Mouse (Mus musculus): ENCODE results near the gene Psmd2. TPM values are rescaled to one million over a fixed set of nuclear protein-coding genes. Genes with fewer than 3 reads are reported as not detected.
"Not testable (repeated sequence)": the region's sequence is repeated elsewhere in the genome, so short reads cannot be mapped to it uniquely, and the experiment has no call there.

Psmd2 gene
- total RNA-seq, 2 experiments from 2014 or later: 248 to 270 TPM

GRCm38 (mm10) chr16:20653315-20653714 lies 1.9 kb downstream of the Psmd2 start:
- no peak for DNase-seq (ENCODE audit: low spot score in 2 of 2)

GRCm38 (mm10) chr16:20657661-20658060 lies 6.2 kb downstream of the Psmd2 start:
- no peak for DNase-seq (ENCODE audit: low spot score in 2 of 2)

DNA sequence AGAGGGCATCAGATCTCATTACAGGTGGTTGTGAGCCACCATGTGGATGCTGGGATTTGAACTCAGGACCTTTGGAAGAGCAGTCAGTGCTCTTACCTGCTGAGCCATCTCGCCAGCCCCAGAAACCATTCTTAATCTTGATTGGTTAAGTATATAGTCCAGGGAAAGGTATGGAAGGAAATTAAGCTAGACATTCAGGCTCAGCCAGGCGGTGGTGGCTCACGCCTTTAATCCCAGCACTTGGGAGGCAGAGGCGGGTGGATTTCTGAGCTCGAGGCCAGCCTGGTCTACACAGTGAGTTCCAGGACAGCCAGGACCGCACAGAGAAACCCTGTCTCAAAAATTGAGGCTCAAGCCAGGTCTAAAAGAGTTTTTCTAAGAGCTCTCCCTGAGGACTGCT lies 16.6 kb downstream of the Psmd2 start, which contains the start of gene Eif4g1:
Gene Eif4g1, plus strand, starts transcription at position 301 of the 400 bp plus-strand sequence.
- not testable (repeated sequence) for DNase-seq (ENCODE audit: low spot score in 2 of 2)

- DNase-seq (ENCODE audit: low spot score in 2 of 2): no peak
Measured at GRCm38 (mm10) chr16:20670291-20670690, 18.8 kb downstream of the Psmd2 start.

DNA sequence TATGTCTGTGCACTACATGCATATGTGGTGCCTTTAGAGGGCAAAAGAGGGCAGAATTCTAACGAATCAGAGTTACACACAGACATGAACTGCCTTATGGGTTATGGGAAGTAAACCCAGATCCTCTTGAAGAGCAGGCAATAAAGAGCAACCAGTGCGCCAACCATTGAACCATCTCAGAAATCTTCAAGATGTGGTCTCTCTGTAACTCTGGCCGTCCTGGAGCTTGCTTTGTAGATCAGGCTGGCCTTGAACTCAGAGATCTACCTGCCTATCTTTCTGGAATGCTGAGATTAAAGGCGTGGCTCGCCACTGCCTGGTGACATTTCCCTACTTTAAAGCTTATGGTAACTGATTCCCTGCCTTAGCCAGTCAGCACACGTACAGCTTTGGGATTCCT lies 20.4 kb downstream of the Psmd2 start:
- DNase-seq (ENCODE audit: low spot score in 2 of 2): no peak

DNA sequence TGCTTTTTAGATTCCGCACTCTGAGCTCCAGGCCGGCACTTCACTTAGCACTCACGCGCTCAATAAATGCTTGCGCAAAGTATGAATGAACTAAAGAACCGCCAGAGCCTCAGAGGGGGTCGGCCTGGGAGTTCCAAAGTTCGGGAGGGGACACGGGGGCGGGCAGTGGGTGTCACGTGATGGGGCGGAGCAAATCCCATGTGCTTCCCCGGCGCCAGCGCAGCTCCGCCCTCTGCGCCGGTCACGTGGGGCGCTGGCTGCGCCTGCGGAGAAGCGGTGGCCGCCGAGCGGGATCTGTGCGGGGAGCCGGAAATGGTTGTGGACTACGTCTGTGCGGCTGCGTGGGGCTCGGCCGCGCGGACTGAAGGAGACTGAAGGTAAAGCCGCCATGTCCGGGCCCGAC lies 21.0 kb downstream of the Psmd2 start:
- DNase-seq (ENCODE audit: low spot score in 2 of 2): peak; percentile 95 to 97

- DNase-seq (ENCODE audit: low spot score in 2 of 2): peak; percentile 64 to 73
Measured at GRCm38 (mm10) chr16:20672965-20673705, 21.7 kb downstream of the Psmd2 start.

DNA sequence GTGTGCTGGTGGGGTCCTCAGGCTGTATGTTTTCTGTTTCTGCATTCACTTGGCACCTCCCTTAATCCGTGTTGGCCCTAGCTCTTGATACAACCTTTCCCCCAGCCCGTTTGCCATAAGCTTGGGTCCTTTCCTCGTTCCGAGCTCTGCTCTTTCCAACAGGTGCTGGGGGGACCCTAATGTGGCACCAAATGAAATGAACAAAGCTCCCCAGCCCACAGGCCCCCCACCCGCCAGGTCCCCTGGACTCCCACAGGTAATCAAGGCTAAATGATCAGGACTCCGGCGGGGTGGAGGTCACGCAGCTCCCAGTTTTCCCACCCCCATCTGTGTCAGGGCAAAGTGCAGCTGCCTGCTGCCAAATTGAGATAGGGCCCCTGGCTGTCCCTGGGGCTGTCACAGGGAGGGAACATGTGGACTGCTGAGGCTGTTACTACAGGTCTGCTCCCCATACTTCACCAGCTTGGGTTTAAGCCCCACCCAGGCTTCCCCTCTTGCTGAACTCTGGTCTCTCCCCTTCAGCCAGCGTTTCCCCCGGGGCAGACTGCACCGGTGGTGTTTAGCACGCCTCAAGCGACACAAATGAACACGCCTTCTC lies 22.4 kb downstream of the Psmd2 start:
- no peak for DNase-seq (ENCODE audit: low spot score in 2 of 2)

- no peak for DNase-seq (ENCODE audit: low spot score in 2 of 2)
Measured at GRCm38 (mm10) chr16:20675213-20675612, 23.8 kb downstream of the Psmd2 start.

DNA sequence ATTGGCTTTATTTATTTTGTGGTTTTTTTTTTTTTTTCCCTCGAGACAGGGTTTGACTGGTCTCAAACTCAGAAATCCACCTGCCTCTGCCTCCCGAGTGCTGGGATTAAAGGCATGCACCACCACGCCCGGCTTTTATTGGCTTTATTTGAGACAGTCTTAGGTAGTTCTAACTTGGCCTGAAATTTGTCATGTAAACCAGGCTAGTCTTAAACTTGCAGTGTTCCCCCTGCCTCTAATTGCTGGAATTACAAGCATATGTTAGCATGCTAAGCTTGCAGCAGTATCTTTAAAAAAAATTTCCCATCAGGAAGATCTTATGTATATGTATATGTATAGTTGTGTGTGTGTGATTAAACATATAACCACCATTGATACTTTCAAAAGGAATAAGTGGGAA lies 25.2 kb downstream of the Psmd2 start:
- no peak for DNase-seq (ENCODE audit: low spot score in 2 of 2)

DNA sequence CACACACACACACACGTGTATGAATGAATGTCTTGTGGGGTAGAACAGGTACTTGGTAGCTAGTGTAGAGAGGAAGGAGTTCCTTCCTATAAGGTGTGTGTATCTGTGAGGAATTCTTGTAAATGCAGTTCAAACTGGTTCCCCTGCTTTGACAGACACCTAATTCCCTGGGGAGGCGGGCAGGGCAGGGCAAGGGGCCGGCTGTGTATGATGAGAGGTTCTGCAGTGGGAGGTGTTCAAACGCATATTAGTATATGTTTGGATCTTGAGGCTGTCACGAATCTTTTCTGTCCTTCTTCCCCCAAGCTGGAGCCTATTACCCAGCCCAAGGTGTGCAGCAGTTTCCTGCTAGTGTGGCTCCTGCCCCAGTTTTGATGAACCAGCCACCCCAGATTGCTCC lies 25.9 kb downstream of the Psmd2 start:
- DNase-seq (ENCODE audit: low spot score in 2 of 2): no peak

- DNase-seq (ENCODE audit: low spot score in 2 of 2): peak; percentile 45 to 65
Measured at GRCm38 (mm10) chr16:20677974-20678675, 26.7 kb downstream of the Psmd2 start.

GRCm38 (mm10) chr16:20690774-20691173 lies 39.3 kb downstream of the Psmd2 start:
- DNase-seq (ENCODE audit: low spot score in 2 of 2): no peak

- no peak for DNase-seq (ENCODE audit: low spot score in 2 of 2)
Measured at GRCm38 (mm10) chr16:20691617-20692016, 40.2 kb downstream of the Psmd2 start.

GRCm38 (mm10) chr16:20692241-20692965 lies 41.0 kb downstream of the Psmd2 start:
- peak in 1 of 2 experiments; percentile 22 for DNase-seq (ENCODE audit: low spot score in 2 of 2)

DNA sequence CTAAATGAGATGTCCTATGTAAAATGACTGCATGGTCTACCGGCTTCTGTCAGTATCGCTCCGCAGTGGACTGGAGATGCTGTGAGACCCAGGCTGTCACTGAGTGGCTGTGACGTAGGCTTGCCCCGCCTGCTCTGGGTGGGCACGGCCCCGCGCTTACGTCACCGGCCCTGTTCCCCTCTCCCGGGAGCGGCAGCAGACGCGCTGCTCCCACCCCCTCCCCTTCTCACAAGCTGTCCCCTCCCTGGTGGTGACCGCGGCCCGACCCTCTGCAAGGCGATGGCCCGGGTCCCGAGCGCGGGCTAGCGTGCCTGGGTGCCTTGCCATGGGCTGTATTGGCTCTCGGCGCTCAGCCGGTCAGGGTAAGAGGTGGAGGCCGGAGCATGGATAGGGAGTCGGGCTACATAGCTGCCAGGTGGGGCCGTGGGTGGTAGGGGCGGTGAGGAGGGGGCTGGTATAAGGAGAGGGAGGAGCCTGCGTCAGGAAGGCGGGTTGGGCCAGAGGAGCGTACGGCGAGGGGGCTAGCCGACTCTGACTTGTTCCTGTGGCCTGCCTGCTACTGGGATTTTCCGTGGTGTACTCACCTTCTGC lies 41.8 kb downstream of the Psmd2 start, which contains the start of gene Fam131a:
Gene Fam131a, plus strand, starts transcription at position 131 of the 591 bp plus-strand sequence.
- DNase-seq (ENCODE audit: low spot score in 2 of 2): peak; percentile 94 to 95

DNA sequence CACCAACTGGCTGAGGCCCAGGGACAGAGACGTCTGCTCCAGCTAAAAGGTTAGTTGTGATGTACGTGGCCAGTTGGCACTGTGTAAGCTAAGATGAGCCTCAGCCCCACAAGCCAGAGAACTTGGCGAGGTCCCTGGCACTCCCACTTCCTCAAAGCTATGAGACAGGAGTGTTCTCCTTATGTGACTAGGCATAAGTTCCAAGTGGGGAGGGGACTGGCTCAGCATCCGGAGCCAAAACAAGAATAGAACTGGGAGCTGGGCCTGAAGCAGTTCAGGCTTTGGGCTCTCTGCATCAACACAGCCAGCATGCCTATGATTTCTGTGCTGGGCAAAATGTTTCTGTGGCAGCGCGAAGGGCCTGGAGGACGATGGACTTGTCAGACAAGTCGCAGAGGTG lies 43.3 kb downstream of the Psmd2 start:
- peak; percentile 57 to 72 for DNase-seq (ENCODE audit: low spot score in 2 of 2)

GRCm38 (mm10) chr16:20695622-20696323 lies 44.3 kb downstream of the Psmd2 start:
- peak; percentile 99 for DNase-seq (ENCODE audit: low spot score in 2 of 2)

GRCm38 (mm10) chr16:20699266-20699665 lies 47.8 kb downstream of the Psmd2 start:
- DNase-seq (ENCODE audit: low spot score in 2 of 2): no peak

- DNase-seq (ENCODE audit: low spot score in 2 of 2): peak; percentile 15 to 35
Measured at GRCm38 (mm10) chr16:20700036-20700435, 48.6 kb downstream of the Psmd2 start.

Data from layer of hippocampus, postnatal 10 days (tissue).